In genomic region chr17:79975997-79976443, GRCm38 (mm10) we compare ENCODE assay signal across 8 mouse cellular contexts.
A peak's percentile ranks its signal among the peaks of the same experiment; 100 is the strongest.
DNase-seq lines count a peak whose midpoint lies in the region; ATAC-seq and TF ChIP-seq lines count a peak whose summit lies in the region.

No protein-coding gene starts in this region.

- no peaks in the 10 kb centered on the region for H3K36me3 ChIP-seq in heart, embryonic 11.5 days (ENCODE audit: control insufficient read depth, insufficient read depth, low read length)
- no peaks in the 10 kb centered on the region for H3K36me3 ChIP-seq in ES-Bruce4 (ENCODE audit: control insufficient read depth, insufficient read depth, low read length, poor library complexity, severe bottlenecking)
- H3K36me3 ChIP-seq in forebrain, embryonic 10.5 days (replicated peaks), result no peaks in the 10 kb centered on the region
- no peaks in the 10 kb centered on the region for H3K36me3 ChIP-seq in limb, embryonic 15.5 days
- H3K36me3 ChIP-seq in neural tube, embryonic 15.5 days, result no peaks in the 10 kb centered on the region

- no peak for TF ChIP-seq POLR2A in ES-Bruce4 (IDR thresholded peaks at IDR 0.05; ENCODE audit: insufficient read depth, low read length)

- no peaks in the 10 kb centered on the region for H3K27me3 ChIP-seq in heart, embryonic 11.5 days (ENCODE audit: control insufficient read depth, insufficient read depth, low read length)
- H3K27me3 ChIP-seq in ES-Bruce4 (ENCODE audit: control insufficient read depth, insufficient read depth, low read length, poor library complexity, severe bottlenecking), result no peaks in the 10 kb centered on the region
- H3K27me3 ChIP-seq in forebrain, embryonic 10.5 days (ENCODE audit: poor library complexity, severe bottlenecking), result peaks cover 34% of the 10 kb centered on the region
- H3K27me3 ChIP-seq in limb, embryonic 15.5 days, result no peaks in the 10 kb centered on the region
- H3K27me3 ChIP-seq in neural tube, embryonic 15.5 days (replicated peaks), result no peaks in the 10 kb centered on the region

- WGBS in heart, embryonic 11.5 days (ENCODE audit: insufficient replicate concordance), result 25% methylated on average over 11 of the region's 11 CpGs
- 28% methylated on average over 11 of the region's 11 CpGs for WGBS in forebrain, embryonic 10.5 days
- WGBS in limb, embryonic 15.5 days, result 30% methylated on average over 11 of the region's 11 CpGs
- WGBS in neural tube, embryonic 15.5 days, result 20% methylated on average over 11 of the region's 11 CpGs

- peak overlapping the region; percentile 30 for H3K4me3 ChIP-seq in heart, embryonic 11.5 days (ENCODE audit: low read depth, low read length)
- H3K4me3 ChIP-seq in ES-Bruce4 (ENCODE audit: low read depth, low read length), result peak overlapping the region; percentile 55
- H3K4me3 ChIP-seq in forebrain, embryonic 10.5 days, result peak overlapping the region; percentile 29
- H3K4me3 ChIP-seq in limb, embryonic 15.5 days, result peak overlapping the region; percentile 16
- H3K4me3 ChIP-seq in neural tube, embryonic 15.5 days (replicated peaks), result peak overlapping the region; percentile 30

- H3K9ac ChIP-seq in heart, embryonic 11.5 days (ENCODE audit: low read depth, low read length), result 0 out of 2 replicates have a peak overlapping the region, but pooled peaks have one; percentile 16
- H3K9ac ChIP-seq in ES-Bruce4 (ENCODE audit: low read depth, poor library complexity, severe bottlenecking), result no peak overlapping the region
- H3K9ac ChIP-seq in limb, embryonic 15.5 days, result no peak overlapping the region
- no peak overlapping the region for H3K9ac ChIP-seq in neural tube, embryonic 15.5 days (replicated peaks)

- no peak for ATAC-seq in heart, embryonic 11.5 days (replicated peaks; ENCODE audit: insufficient number of reproducible peaks, low FRiP score, low TSS enrichment)
- 0 out of 2 replicates have a peak, but pooled peaks have one; percentile 41 for ATAC-seq in limb, embryonic 15.5 days (ENCODE audit: insufficient number of reproducible peaks, low FRiP score, low TSS enrichment, low read depth)
- ATAC-seq in neural tube, embryonic 15.5 days (ENCODE audit: low FRiP score), result peak; percentile 86

- peaks cover 11% of the 10 kb centered on the region for H3K4me1 ChIP-seq in heart, embryonic 11.5 days (ENCODE audit: control insufficient read depth, insufficient read depth, low read length)
- peaks cover 9% of the 10 kb centered on the region for H3K4me1 ChIP-seq in ES-Bruce4 (ENCODE audit: control insufficient read depth, insufficient read depth, low read length)
- peaks cover 36% of the 10 kb centered on the region for H3K4me1 ChIP-seq in forebrain, embryonic 10.5 days
- H3K4me1 ChIP-seq in limb, embryonic 15.5 days, result peaks cover 44% of the 10 kb centered on the region
- peaks cover 20% of the 10 kb centered on the region for H3K4me1 ChIP-seq in neural tube, embryonic 15.5 days

- no peak for TF ChIP-seq CTCF in ES-Bruce4 (IDR thresholded peaks at IDR 0.05; ENCODE audit: low read depth, low read length)

- H3K9me3 ChIP-seq in heart, embryonic 11.5 days (replicated peaks; ENCODE audit: control insufficient read depth, low read length), result no peaks in the 10 kb centered on the region
- no peaks in the 10 kb centered on the region for H3K9me3 ChIP-seq in ES-Bruce4 (replicated peaks; ENCODE audit: control insufficient read depth, insufficient read depth, low read length, poor library complexity, severe bottlenecking)
- H3K9me3 ChIP-seq in forebrain, embryonic 10.5 days, result no peaks in the 10 kb centered on the region
- H3K9me3 ChIP-seq in limb, embryonic 15.5 days, result no peaks in the 10 kb centered on the region
- no peaks in the 10 kb centered on the region for H3K9me3 ChIP-seq in neural tube, embryonic 15.5 days (replicated peaks)

- no peak overlapping the region for H3K27ac ChIP-seq in heart, embryonic 11.5 days (ENCODE audit: low read depth, low read length)
- H3K27ac ChIP-seq in ES-Bruce4 (ENCODE audit: insufficient read depth, low read length), result peak overlapping the region; percentile 69
- no peak overlapping the region for H3K27ac ChIP-seq in forebrain, embryonic 10.5 days
- no peak overlapping the region for H3K27ac ChIP-seq in limb, embryonic 15.5 days
- H3K27ac ChIP-seq in neural tube, embryonic 15.5 days (replicated peaks), result no peak overlapping the region; the same call in 1 of the 2 replicates

- peak overlapping the region; percentile 71 for H3K4me2 ChIP-seq in heart, embryonic 11.5 days
- H3K4me2 ChIP-seq in limb, embryonic 15.5 days, result peak overlapping the region; percentile 24
- H3K4me2 ChIP-seq in neural tube, embryonic 15.5 days, result peak overlapping the region; percentile 57

- no peak for TF ChIP-seq EP300 in ES-Bruce4 (IDR thresholded peaks at IDR 0.05; ENCODE audit: insufficient read depth, low read depth, low read length)

- no peak for DNase-seq in heart, adult 8-10 months (ENCODE audit: low spot score)
- DNase-seq in forebrain, embryonic 10.5 days (ENCODE audit: extremely low spot score, low spot score), result no peak
- DNase-seq in urinary bladder, adult 18-20 months (ENCODE audit: low spot score in 2 of 2), result no peak
- DNase-seq in left cerebral cortex, adult 8-10 months (ENCODE audit: low spot score in 2 of 2), result no peak
